Mouse (Mus musculus): Measurements from ENCODE around the gene Ltb4r2.

Gene Ltb4r2

DNA sequence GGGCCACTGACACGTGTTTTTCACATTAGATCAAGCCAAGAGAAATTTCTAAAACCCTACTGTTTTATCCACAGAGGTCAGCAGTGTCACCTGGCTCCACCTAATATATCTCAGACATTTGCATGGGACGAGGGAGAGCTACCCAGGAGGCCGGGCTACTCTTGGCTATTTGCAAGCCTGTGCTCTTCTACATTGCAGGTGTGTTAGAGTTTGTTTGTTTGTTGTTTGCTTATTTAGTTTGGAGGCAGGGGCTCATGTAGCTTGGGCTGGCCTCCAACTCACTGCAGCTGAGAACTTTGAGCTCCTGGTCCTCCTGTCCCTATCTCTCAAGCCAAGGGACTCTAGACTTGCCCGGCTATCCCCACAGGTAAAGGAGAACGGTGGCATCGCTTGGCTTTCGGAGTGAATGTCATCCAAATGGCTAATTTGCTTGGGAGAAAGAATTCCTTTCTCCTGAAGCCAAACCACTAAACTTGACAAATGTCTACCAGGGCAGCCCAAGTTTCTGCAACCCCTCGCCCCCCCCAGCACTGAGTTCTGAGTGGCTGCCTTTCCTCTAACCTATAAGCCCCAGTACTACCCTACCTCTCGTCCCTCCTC is 21.2 kb downstream of the Ltb4r2 start:
- DNase-seq = no peak

DNA sequence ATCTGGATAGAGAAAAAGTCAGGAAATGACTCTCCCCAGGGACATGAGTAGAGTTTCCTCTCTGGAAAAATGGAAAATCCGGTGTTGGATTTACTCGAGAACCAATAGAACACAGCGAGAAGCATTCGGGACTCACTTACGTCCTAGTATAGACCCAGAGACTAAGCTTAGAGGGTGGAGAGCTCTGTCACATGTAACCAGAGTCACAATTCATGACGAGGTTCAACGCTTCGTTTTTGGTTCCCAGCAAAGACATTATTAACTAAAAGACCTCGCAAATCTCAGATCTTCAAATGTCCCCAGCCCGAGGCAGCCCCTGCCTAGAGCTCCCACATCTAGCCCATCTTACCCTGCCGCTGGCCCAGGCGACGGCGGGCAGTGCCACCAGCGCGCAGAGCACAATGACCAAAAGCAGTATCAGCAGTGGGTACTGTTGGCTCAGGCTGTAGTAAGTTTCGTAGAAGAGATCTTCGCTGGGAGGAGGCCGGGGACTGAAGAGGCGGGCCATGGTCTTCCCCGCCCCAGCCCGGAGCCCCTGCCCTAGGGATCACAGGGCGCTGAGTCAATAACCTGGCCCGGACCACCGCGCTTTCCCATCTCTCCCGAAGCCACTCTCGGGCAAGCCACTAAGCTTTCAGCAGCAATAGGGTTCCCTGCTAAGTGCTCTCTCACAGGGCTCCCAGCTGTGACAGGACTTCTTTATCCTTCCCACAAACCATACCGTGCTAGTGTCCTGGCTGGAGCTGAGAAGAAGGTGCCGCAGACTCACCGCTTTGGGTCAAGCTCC is 22.1 kb downstream of the Ltb4r2 start:
- DNase-seq = no peak

DNA sequence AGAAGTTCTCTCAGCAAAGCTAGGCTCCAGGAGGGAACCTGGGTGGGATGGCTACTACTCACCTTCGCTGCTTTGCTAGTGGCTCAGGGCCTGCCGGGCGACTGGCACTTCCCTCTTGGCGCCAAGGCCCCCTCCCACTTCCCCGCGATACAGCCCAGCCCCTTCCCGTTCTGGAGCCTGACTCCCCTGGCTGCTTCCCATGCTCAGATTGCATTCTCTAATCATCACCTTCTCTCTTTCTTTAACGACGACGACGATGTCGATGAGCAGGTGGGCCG is 22.7 kb downstream of the Ltb4r2 start, which contains the start of gene Adcy4:
Gene Adcy4 (minus strand): TSS at position 138 of the 278 bp plus-strand sequence.
- no peak for DNase-seq

DNA sequence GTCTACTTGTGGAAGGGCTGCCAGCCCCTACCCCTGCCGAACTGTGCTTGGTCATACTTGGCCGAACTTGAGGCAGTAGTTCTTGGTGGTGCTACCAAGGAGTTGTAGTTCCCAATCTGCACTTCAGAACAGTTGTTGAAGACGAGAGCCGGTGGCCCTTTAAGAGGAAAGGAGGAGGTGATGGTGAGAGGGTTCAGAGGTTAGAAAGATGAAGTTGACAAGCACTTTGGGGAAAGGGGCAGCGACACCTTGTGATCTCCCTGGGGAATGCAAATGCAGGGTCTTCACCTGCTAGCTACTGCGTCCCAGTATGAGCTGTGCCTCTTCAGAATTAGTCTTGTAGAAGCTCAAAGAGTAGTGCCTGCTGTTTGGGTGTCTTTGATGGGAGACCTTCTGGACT is 24.0 kb downstream of the Ltb4r2 start:
- no peak for DNase-seq

DNA sequence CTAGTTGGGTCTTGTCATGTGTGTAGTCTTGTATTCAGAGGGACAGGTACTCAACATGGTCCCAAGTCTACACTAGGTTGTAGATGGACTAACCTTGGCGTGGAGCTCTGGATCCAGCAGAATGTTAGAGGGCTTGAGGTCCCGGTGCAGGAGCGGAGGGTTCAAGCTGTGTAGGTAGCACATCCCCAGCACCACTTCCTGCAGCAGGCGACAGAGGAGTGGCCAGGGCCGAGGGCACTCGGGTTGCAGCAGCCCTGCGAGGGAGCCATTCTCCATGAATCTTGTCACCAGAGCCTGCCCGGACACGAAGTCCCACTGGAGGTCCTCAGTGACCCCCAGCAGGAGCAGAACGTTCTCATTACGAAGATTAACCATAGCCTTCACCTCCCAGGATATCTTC is 26.5 kb downstream of the Ltb4r2 start:
- no peak for DNase-seq

GRCm38 (mm10) chr14:55788256-55789050 is 27.2 kb downstream of the Ltb4r2 start, which contains the start of gene Ripk3:
Ripk3 (minus strand) TSS chr14:55788865.
- DNase-seq = no peak

DNA sequence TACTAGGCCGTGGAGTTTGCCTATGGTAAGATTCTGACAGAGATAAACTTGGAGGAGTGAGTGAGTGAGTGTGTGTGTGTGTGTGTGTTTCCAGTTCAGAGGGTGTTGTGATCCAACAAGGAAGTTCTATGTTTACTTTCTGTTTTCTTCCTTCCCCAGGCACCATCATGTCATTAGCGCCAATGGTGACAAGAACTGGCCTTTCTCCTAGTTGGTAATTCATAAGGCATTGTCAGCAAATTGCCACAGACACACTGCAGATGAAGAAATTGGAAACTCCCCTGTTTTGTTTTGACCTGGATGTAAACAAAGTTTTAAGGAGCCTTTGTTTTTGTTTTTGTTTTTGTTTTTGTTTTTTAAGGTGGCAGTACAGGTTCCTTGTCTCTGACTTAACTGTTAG is 32.2 kb downstream of the Ltb4r2 start:
- no peak for DNase-seq

DNA sequence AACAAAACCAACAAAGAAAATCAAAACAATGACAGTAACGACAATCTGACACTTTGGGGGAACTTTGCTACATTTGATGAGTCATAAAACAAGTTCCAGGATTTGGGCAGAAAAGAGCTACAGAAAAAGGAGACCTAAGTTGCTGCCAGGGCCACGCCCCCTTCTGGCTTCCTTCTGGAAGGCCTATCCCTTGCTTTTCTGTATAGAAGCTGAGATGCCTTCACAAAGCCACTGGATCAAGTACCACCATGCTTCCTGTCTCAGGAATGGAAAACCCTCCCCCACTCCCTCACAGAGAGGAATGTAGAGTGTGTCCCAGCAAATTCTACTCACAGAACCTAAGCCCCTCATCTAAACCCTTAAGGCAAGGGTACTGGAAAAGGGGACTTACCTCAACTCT is 32.7 kb downstream of the Ltb4r2 start:
- DNase-seq = no peak

- DNase-seq = no peak
Measured at GRCm38 (mm10) chr14:55795380-55796163, 34.3 kb downstream of the Ltb4r2 start.

Data from cerebellum, postnatal 25 days (tissue).